Mouse (Mus musculus): Measurements from ENCODE around the gene Cdh22. TPM values are rescaled to one million over a fixed set of nuclear protein-coding genes. Genes with fewer than 3 reads are reported as not detected.

Cdh22 gene
- polyA plus RNA-seq, 1 experiment from 2014 or later = 4.8 TPM

GRCm38 (mm10) chr2:165105513-165106079, 129.1 kb downstream of the Cdh22 start:
- Histone ChIP-seq H3K27me3 (replicated peaks; ENCODE audit: control insufficient read depth, insufficient read depth, low read length) (peaks cover 6% of the 10 kb centered on the region), H3K27ac (ENCODE audit: low read depth, low read length) (no peak overlapping the region), H3K36me3 (ENCODE audit: control insufficient read depth, insufficient read depth, low read length) (no peaks in the 10 kb centered on the region), H3K4me3 (ENCODE audit: low read depth, low read length) (no peak overlapping the region), H3K9ac (ENCODE audit: low read length) (no peak overlapping the region), H3K4me2 (ENCODE audit: low read length) (no peak overlapping the region), H3K9me3 (replicated peaks; ENCODE audit: control insufficient read depth, low read length) (no peaks in the 10 kb centered on the region), H3K4me1 (ENCODE audit: control insufficient read depth, insufficient read depth, low read length) (peaks cover 8% of the 10 kb centered on the region)
- DNase-seq (ENCODE audit: low spot score) (peak; percentile 52), ATAC-seq (peak; percentile 50)
- 34% methylated on average over 16 of the region's 16 CpGs for WGBS

GRCm38 (mm10) chr2:165102920-165103319, 131.7 kb downstream of the Cdh22 start:
- H3K27ac ChIP-seq (ENCODE audit: low read depth, low read length) = no peak overlapping the region
- DNase-seq (ENCODE audit: low spot score) = no peak
- H3K4me2 ChIP-seq (ENCODE audit: low read length) = no peak overlapping the region
- no peaks in the 10 kb centered on the region for H3K36me3 ChIP-seq (ENCODE audit: control insufficient read depth, insufficient read depth, low read length)
- H3K9me3 ChIP-seq (replicated peaks; ENCODE audit: control insufficient read depth, low read length) = no peaks in the 10 kb centered on the region
- H3K4me3 ChIP-seq (ENCODE audit: low read depth, low read length) = no peak overlapping the region
- peaks cover 8% of the 10 kb centered on the region for H3K4me1 ChIP-seq (ENCODE audit: control insufficient read depth, insufficient read depth, low read length)
- no peaks in the 10 kb centered on the region for H3K27me3 ChIP-seq (replicated peaks; ENCODE audit: control insufficient read depth, insufficient read depth, low read length)
- ATAC-seq = no peak
- H3K9ac ChIP-seq (ENCODE audit: low read length) = no peak overlapping the region
- WGBS = 84% methylated on average over 3 of the region's 3 CpGs

- Histone ChIP-seq H3K27me3 (replicated peaks; ENCODE audit: control insufficient read depth, insufficient read depth, low read length) (no peaks in the 10 kb centered on the region), H3K36me3 (ENCODE audit: control insufficient read depth, insufficient read depth, low read length) (no peaks in the 10 kb centered on the region), H3K9ac (ENCODE audit: low read length) (no peak overlapping the region), H3K9me3 (replicated peaks; ENCODE audit: control insufficient read depth, low read length) (no peaks in the 10 kb centered on the region), H3K4me2 (ENCODE audit: low read length) (no peak overlapping the region), H3K4me1 (ENCODE audit: control insufficient read depth, insufficient read depth, low read length) (peaks cover 16% of the 10 kb centered on the region), H3K27ac (ENCODE audit: low read depth, low read length) (no peak overlapping the region), H3K4me3 (ENCODE audit: low read depth, low read length) (no peak overlapping the region)
- DNase-seq (ENCODE audit: low spot score) (no peak), ATAC-seq (no peak)
- 12% methylated on average over 6 of the region's 6 CpGs for WGBS
Measured at GRCm38 (mm10) chr2:165100749-165101148, 133.9 kb downstream of the Cdh22 start.

GRCm38 (mm10) chr2:165098861-165099260, 135.8 kb downstream of the Cdh22 start:
- no peaks in the 10 kb centered on the region for H3K27me3 ChIP-seq (replicated peaks; ENCODE audit: control insufficient read depth, insufficient read depth, low read length)
- H3K9ac ChIP-seq (ENCODE audit: low read length) = no peak overlapping the region
- 86% methylated on average over 3 of the region's 3 CpGs for WGBS
- H3K27ac ChIP-seq (ENCODE audit: low read depth, low read length) = no peak overlapping the region
- no peak for DNase-seq (ENCODE audit: low spot score)
- H3K4me1 ChIP-seq (ENCODE audit: control insufficient read depth, insufficient read depth, low read length) = peaks cover 17% of the 10 kb centered on the region
- no peak overlapping the region for H3K4me3 ChIP-seq (ENCODE audit: low read depth, low read length)
- ATAC-seq = no peak
- no peaks in the 10 kb centered on the region for H3K36me3 ChIP-seq (ENCODE audit: control insufficient read depth, insufficient read depth, low read length)
- no peak overlapping the region for H3K4me2 ChIP-seq (ENCODE audit: low read length)
- H3K9me3 ChIP-seq (replicated peaks; ENCODE audit: control insufficient read depth, low read length) = no peaks in the 10 kb centered on the region

GRCm38 (mm10) chr2:165096367-165096766, 138.3 kb downstream of the Cdh22 start:
- no peaks in the 10 kb centered on the region for H3K36me3 ChIP-seq (ENCODE audit: control insufficient read depth, insufficient read depth, low read length)
- 5% methylated on average over 10 of the region's 10 CpGs for WGBS
- H3K9ac ChIP-seq (ENCODE audit: low read length) = 0 out of 2 replicates have a peak overlapping the region, but pooled peaks have one; percentile 8
- no peak overlapping the region for H3K4me2 ChIP-seq (ENCODE audit: low read length)
- ATAC-seq (peak; percentile 81), DNase-seq (ENCODE audit: low spot score) (peak; percentile 86)
- H3K4me1 ChIP-seq (ENCODE audit: control insufficient read depth, insufficient read depth, low read length) = peaks cover 17% of the 10 kb centered on the region
- H3K9me3 ChIP-seq (replicated peaks; ENCODE audit: control insufficient read depth, low read length) = no peaks in the 10 kb centered on the region
- no peak overlapping the region for H3K4me3 ChIP-seq (ENCODE audit: low read depth, low read length)
- H3K27me3 ChIP-seq (replicated peaks; ENCODE audit: control insufficient read depth, insufficient read depth, low read length) = no peaks in the 10 kb centered on the region
- H3K27ac ChIP-seq (ENCODE audit: low read depth, low read length) = peak overlapping the region; percentile 58

GRCm38 (mm10) chr2:165092393-165092792, 142.3 kb downstream of the Cdh22 start:
- Histone ChIP-seq H3K27me3 (replicated peaks; ENCODE audit: control insufficient read depth, insufficient read depth, low read length) (no peaks in the 10 kb centered on the region), H3K4me2 (ENCODE audit: low read length) (no peak overlapping the region), H3K9ac (ENCODE audit: low read length) (no peak overlapping the region), H3K36me3 (ENCODE audit: control insufficient read depth, insufficient read depth, low read length) (no peaks in the 10 kb centered on the region), H3K4me3 (ENCODE audit: low read depth, low read length) (no peak overlapping the region), H3K27ac (ENCODE audit: low read depth, low read length) (no peak overlapping the region), H3K9me3 (replicated peaks; ENCODE audit: control insufficient read depth, low read length) (no peaks in the 10 kb centered on the region), H3K4me1 (ENCODE audit: control insufficient read depth, insufficient read depth, low read length) (peaks cover 15% of the 10 kb centered on the region)
- whole genome bisulfite sequencing = 19% methylated on average over 7 of the region's 7 CpGs
- peak; percentile 56 for DNase-seq (ENCODE audit: low spot score)
- no peak for ATAC-seq

- no peak for ATAC-seq
Measured at GRCm38 (mm10) chr2:165091433-165091965, 143.2 kb downstream of the Cdh22 start.

GRCm38 (mm10) chr2:165090650-165091049, 144.0 kb downstream of the Cdh22 start, which contains the start of gene 1700025C18Rik:
Gene 1700025C18Rik (minus strand): TSS chr2:165090750.
- DNase-seq (ENCODE audit: low spot score) (no peak), ATAC-seq (no peak)
- no peak within 1 kb of the TSS for H3K4me2 ChIP-seq (ENCODE audit: low read length)
- H3K27ac ChIP-seq (ENCODE audit: low read depth, low read length) = no peak within 1 kb of the TSS
- no peaks in the 10 kb centered on the region for H3K27me3 ChIP-seq (replicated peaks; ENCODE audit: control insufficient read depth, insufficient read depth, low read length)
- H3K9me3 ChIP-seq (replicated peaks; ENCODE audit: control insufficient read depth, low read length) = no peaks in the 10 kb centered on the region
- no peak within 1 kb of the TSS for H3K4me3 ChIP-seq (ENCODE audit: low read depth, low read length)
- H3K36me3 ChIP-seq (ENCODE audit: control insufficient read depth, insufficient read depth, low read length) = no peaks in the 10 kb centered on the region
- WGBS = 84% methylated on average over 2 of the region's 2 CpGs
- H3K4me1 ChIP-seq (ENCODE audit: control insufficient read depth, insufficient read depth, low read length) = peaks cover 3% of the 10 kb centered on the region
- no peak within 1 kb of the TSS for H3K9ac ChIP-seq (ENCODE audit: low read length)

More at GRCm38 (mm10) chr2:165091433-165091965, 143.2 kb downstream of the Cdh22 start:
- Histone ChIP-seq H3K9ac (ENCODE audit: low read length) (no peak overlapping the region), H3K27me3 (replicated peaks; ENCODE audit: control insufficient read depth, insufficient read depth, low read length) (no peaks in the 10 kb centered on the region), H3K4me1 (ENCODE audit: control insufficient read depth, insufficient read depth, low read length) (peaks cover 9% of the 10 kb centered on the region), H3K4me2 (ENCODE audit: low read length) (no peak overlapping the region), H3K4me3 (ENCODE audit: low read depth, low read length) (no peak overlapping the region), H3K9me3 (replicated peaks; ENCODE audit: control insufficient read depth, low read length) (no peaks in the 10 kb centered on the region), H3K36me3 (ENCODE audit: control insufficient read depth, insufficient read depth, low read length) (no peaks in the 10 kb centered on the region), H3K27ac (ENCODE audit: low read depth, low read length) (no peak overlapping the region)
- no peak for DNase-seq (ENCODE audit: low spot score)
- 77% methylated on average over 8 of the region's 8 CpGs for WGBS

- no peak for ATAC-seq
- H3K9ac ChIP-seq (ENCODE audit: low read length) = no peak overlapping the region
Measured at GRCm38 (mm10) chr2:165089470-165089869, 145.2 kb downstream of the Cdh22 start.

More at GRCm38 (mm10) chr2:165089470-165089869, 145.2 kb downstream of the Cdh22 start:
- H3K4me2 ChIP-seq (ENCODE audit: low read length) = no peak overlapping the region
- H3K27ac ChIP-seq (ENCODE audit: low read depth, low read length) = no peak overlapping the region
- no peaks in the 10 kb centered on the region for H3K36me3 ChIP-seq (ENCODE audit: control insufficient read depth, insufficient read depth, low read length)
- WGBS = 52% methylated on average over 14 of the region's 14 CpGs
- H3K4me1 ChIP-seq (ENCODE audit: control insufficient read depth, insufficient read depth, low read length) = peaks cover 3% of the 10 kb centered on the region; the same call in 1 of the 2 replicates
- H3K27me3 ChIP-seq (replicated peaks; ENCODE audit: control insufficient read depth, insufficient read depth, low read length) = no peaks in the 10 kb centered on the region
- no peaks in the 10 kb centered on the region for H3K9me3 ChIP-seq (replicated peaks; ENCODE audit: control insufficient read depth, low read length)
- DNase-seq (ENCODE audit: low spot score) = no peak
- H3K4me3 ChIP-seq (ENCODE audit: low read depth, low read length) = no peak overlapping the region
